Mouse (Mus musculus) lung, postnatal 0 days (tissue): ENCODE measurements at regions not wholly inside any gene's neighbourhood (a gene's known extent, or its start where the extent isn't known, plus 50 kb on each side); places are given as distances from the start of the nearest gene placed in this dataset.

ENCODE experiments used
- CTCF ChIP-seq: IDR thresholded peaks from 2 replicates; pipeline ENCODE4 v1.5.1; 2016; ENCODE audit warnings: antibody characterized with exemption, mild to moderate bottlenecking
- EP300 ChIP-seq: IDR thresholded peaks from 2 replicates; pipeline ENCODE4 v1.6.1; 2016; ENCODE audit warnings: antibody characterized with exemption, mild to moderate bottlenecking, control low read depth

- no peak for TF ChIP-seq CTCF
- no peak for TF ChIP-seq EP300
Measured at GRCm38 (mm10) chr5:38967010-38967409, 90.4 kb upstream of the Clnk start.
